Mouse (Mus musculus): ENCODE measurements around the gene Mras.

The Mras gene

GRCm38 (mm10) chr9:99437031-99437764, at the start of gene Mras:
Mras (minus strand) TSS chr9:99437381.
- no peak for ATAC-seq (ENCODE audit: insufficient number of reproducible peaks, low FRiP score, low TSS enrichment)

- no peak for ATAC-seq (ENCODE audit: insufficient number of reproducible peaks, low FRiP score, low TSS enrichment)
These were observed 48.0 kb upstream of the Mras start for GRCm38 (mm10) chr9:99485144-99485543.

GRCm38 (mm10) chr9:99484632-99485031, 47.5 kb upstream of the Mras start:
- ATAC-seq (ENCODE audit: insufficient number of reproducible peaks, low FRiP score, low TSS enrichment): no peak

DNA sequence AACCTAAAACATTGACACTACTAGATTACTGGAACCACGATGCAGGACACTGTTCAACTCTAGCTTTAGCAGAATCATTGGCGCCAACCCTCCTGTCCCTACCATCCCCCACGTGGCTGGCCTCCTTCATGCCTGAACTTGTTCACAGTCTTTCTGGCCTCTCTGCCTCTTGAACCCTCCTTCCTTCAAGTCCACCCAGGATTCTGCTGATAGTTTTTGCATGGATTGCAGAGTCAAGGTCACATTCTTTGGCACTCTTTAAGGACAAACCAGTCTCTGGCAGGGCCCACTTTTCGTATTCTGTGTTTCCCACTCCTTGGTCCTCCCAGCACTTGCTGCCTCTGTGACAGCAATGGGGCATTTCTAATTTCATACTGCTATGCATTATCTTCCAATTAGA, 46.0 kb upstream of the Mras start:
- no peak for ATAC-seq (ENCODE audit: insufficient number of reproducible peaks, low FRiP score, low TSS enrichment)

- ATAC-seq (ENCODE audit: insufficient number of reproducible peaks, low FRiP score, low TSS enrichment): peak; percentile 87
These were observed 43.6 kb upstream of the Mras start for GRCm38 (mm10) chr9:99480764-99481163.

DNA sequence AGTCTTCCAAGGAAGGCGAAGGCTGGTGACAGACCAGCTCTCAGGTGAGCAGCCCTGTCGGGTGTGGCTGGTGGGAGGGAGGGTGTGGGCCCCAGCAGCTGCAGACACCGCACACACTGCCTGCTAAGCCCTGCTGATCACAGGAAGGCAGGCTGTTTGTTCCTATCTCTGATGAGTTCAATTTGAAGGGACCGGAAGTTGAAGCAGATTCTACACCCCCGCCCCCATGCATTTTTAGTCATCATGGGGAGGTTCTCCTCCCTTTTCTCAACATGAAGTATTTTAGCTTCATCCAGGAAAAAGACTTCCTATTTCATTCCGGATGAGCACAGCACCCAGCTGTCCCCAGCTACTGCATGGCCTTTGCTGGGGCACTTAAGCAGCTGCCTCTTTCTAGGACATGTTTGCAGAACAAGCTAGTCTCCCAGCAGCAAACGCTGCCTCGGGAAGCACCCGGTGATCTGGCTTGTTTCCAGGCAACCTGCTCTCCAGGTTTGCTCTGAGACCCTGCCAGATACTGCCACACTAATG, 42.1 kb upstream of the Mras start:
- no peak for ATAC-seq (ENCODE audit: insufficient number of reproducible peaks, low FRiP score, low TSS enrichment)

DNA sequence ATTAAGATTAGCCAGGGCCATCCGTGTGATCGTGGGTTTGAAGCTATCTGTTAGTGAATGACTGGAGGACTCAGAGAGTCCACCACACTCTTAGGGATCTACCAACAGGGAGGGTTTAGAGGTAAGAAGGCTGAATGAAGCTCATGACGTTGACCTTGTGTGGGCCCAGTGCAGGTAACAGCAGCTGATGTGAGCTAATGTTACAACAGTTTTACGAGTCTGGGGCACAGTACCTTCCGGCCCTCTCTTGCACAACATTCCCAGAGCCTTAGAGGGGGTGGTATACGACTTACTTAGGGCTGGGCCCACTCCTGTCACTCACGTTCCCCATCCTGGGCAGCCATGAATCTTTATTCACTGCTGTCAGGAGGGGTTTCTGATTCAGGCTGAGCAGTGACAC, 34.2 kb upstream of the Mras start:
- ATAC-seq (ENCODE audit: insufficient number of reproducible peaks, low FRiP score, low TSS enrichment): no peak

DNA sequence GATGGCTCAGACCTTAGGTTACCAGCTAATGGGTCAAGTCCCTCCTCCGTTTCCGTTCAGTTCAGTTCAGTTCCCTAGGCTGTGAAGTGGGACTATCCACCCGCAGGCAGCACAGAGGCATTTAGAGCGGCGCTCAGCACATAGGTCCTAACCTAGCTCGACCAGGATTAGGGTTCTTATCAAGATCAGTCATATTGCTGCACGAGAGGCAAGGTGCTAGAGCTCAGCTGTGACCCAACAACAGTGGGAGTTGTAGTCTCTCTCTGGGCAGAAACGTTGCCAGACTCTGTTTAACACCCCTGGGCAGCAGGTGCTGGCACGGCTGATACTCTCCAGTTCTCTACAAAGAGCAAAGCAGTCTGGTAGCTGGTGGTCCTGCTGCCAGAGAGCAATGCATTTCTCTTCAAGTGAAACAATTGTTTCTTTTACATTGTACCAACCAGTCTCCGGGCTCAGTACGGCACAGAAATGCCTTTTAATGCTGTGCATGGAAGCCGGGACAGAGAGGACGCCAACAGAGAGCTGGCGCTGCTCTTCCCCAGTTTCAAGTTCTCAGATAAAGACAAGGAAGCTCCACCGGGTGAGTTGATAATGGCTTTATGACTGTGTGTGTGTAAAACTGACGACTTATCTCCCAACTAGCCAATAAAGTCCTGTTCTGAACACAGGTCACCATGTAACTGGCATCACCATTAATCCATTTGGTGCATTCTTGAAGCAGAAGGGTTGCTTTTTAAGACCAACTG, 33.3 kb upstream of the Mras start:
- ATAC-seq (ENCODE audit: insufficient number of reproducible peaks, low FRiP score, low TSS enrichment): peak; percentile 63; the same call in 1 of the 2 replicates

DNA sequence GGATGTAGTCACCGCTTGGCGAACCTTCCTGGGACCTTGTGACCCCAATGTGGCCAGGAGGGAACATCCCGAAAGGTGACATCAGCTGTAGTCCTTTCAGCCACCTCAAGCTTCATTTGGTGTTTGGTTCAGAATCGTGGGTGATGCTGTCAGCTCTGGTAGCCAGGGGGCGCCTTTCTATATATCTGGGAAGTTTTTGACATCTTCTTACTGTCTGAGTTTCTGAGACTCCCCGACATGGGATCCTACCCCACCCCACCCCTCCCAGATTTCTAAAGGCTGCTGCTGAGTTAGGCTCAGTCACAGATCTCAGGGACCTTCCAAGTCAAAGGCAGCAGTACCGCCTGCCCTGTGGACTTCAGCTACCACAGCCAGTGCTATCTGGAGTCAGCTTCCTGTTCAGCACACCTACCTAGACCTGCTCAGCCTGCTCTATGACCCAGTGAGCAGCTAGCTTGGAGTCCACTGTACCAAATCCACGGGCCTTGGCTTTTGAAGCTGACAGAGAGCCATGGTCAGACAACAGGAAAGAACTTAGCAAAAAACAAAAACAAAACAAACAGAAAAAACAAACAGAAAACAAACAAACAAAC, 32.6 kb upstream of the Mras start:
- no peak for ATAC-seq (ENCODE audit: insufficient number of reproducible peaks, low FRiP score, low TSS enrichment)

- no peak for ATAC-seq (ENCODE audit: insufficient number of reproducible peaks, low FRiP score, low TSS enrichment)
These were observed 31.4 kb upstream of the Mras start for GRCm38 (mm10) chr9:99468572-99468971.

- no peak for ATAC-seq (ENCODE audit: insufficient number of reproducible peaks, low FRiP score, low TSS enrichment)
These were observed 27.7 kb upstream of the Mras start for GRCm38 (mm10) chr9:99464876-99465275.

DNA sequence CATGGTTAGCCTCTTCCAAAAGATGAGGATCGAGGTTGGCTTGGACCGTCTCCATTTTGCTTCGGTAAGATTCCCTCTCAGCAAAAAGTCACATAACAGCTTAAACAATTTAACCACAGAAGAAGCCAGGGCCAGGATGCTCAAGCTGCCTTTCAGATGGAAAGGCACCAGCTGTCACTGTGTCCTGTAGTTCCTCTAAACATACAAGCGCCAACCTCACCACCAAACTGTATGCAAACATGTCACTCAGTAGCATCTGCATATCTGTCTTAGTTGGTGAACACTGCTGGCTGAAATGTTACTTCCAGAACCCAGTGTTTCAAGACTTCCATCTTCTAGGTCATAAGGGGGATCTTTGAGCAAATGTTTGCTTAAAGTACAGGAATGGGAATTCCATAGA, 22.5 kb upstream of the Mras start:
- ATAC-seq (ENCODE audit: insufficient number of reproducible peaks, low FRiP score, low TSS enrichment): no peak

- ATAC-seq (ENCODE audit: insufficient number of reproducible peaks, low FRiP score, low TSS enrichment): no peak
These were observed 21.5 kb upstream of the Mras start for GRCm38 (mm10) chr9:99458529-99459208.

- ATAC-seq (ENCODE audit: insufficient number of reproducible peaks, low FRiP score, low TSS enrichment): no peak
These were observed 17.0 kb upstream of the Mras start for GRCm38 (mm10) chr9:99454211-99454610.

- no peak for ATAC-seq (ENCODE audit: insufficient number of reproducible peaks, low FRiP score, low TSS enrichment)
These were observed 14.0 kb upstream of the Mras start, which contains the start of gene Nme9 for GRCm38 (mm10) chr9:99451161-99451560. Nme9 (plus strand) TSS chr9:99451475.

DNA sequence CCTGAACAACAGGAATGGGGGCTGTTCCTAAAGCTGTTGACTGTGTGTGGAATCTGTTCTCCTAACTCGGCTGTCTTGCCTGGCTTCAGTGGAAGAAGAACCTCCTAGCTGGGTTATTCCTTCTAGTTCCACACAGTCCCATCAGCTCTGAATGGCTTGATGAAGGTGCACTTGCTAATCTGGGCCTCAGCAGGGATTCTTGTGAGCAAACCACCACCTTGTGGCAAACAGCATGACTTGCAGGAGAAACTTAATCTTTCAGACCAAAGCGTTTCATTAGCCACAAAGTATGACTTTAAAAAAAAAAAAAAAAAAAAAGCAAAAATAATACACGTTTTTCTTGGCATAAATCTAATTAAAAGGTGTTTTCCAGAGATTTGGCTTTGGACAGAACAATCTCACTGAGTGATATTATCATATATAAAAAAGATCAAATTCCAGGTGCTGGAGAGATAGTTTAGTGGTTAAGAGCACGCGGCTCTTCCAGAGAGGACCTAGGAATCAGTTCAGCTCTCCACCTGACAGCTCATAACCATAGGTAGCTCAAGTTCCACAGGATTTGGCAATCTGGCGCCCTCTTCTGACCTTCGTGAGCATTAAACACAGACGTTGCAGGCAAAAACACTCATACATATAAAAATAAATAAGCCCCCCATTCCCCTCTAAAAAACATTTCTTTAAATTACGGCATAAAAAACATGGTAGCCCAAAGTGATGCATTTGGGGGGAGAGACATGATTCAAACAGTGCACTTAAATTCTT, 12.9 kb upstream of the Mras start:
- ATAC-seq (ENCODE audit: insufficient number of reproducible peaks, low FRiP score, low TSS enrichment): no peak

- no peak for ATAC-seq (ENCODE audit: insufficient number of reproducible peaks, low FRiP score, low TSS enrichment)
These were observed 10.1 kb upstream of the Mras start for GRCm38 (mm10) chr9:99447323-99447722.

DNA sequence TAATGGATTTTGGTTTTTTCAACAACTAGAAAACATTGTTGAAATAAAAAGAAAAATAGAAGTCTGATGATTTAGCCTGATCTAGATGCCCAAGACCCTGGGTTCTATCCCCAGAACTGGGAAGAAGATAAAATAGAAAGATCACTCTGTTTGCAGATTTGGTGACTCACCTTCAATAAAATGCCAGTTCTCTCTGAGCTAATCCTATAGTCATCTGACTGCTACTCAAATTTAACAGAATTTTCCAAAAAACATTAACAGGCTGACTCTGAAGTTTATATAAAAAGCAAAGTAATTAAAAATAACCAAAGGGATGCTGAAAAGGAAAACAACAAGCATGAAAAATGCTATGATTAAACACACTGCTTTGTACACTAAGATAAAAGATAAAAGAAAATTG, 9.1 kb upstream of the Mras start:
- no peak for ATAC-seq (ENCODE audit: insufficient number of reproducible peaks, low FRiP score, low TSS enrichment)

DNA sequence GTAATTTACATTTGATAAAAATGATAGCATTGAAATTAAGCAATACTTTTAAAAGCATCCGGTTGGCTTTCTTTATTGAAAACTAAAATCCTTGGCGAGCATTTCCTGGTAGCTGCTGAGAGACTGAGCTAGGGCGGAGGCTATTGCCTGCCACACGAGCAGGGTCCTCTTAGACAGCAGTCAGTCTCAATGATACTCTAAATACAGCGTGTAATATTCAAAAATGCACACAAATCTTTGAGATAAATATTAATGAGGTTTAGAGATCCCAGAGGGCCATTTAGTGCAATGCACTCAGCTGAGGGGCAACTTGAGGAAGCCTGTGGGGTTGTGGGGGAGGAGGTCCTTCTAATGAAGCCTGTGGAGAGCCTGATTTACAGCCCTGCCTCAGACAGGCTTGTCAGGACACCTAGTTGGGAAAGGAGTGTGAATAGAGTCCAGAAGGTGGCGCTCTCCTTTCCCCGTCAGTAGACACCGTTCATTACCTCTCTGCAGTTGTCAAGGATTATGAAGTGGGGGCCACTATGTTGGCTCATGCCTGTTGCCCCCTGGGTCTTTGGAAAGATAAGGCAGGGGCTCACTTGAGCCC, 7.5 kb upstream of the Mras start:
- ATAC-seq (ENCODE audit: insufficient number of reproducible peaks, low FRiP score, low TSS enrichment): no peak
